Mouse (Mus musculus) MEL (cell line): ENCODE measurements around the gene Kcng4. TPM values are rescaled to one million over a fixed set of nuclear protein-coding genes. Genes with fewer than 3 reads are reported as not detected.

Source experiments
- DNase-seq: peaks from one replicate; pipeline ENCODE4 v3.0.0; 2011; ENCODE audit warnings: low read depth, low spot score
- H3K27ac ChIP-seq: 2 replicates; pipeline ENCODE4 v1.5.1; 2012; ENCODE audit warnings: low read depth, mild to moderate bottlenecking, control low read depth, low read length, moderate library complexity; ENCODE audit not compliant: control insufficient read depth
- H3K27me3 ChIP-seq, 2 experiments: fragments of 150-350 bp in 1 of 2; sonication (generic) in 1 of 2; 2 replicates each; pipeline ENCODE4 v1.6.1; 2012; ENCODE audit warnings: low read length in 2 of 2, mild to moderate bottlenecking in 2 of 2, improper control_type of control experiment in 1 of 2, moderate library complexity in 1 of 2; ENCODE audit not compliant: insufficient read depth in 2 of 2, control insufficient read depth in 1 of 2
- H3K36me3 ChIP-seq, 2 experiments: 2 replicates each; pipeline ENCODE4 v1.6.1; 2012 to 2014; ENCODE audit warnings: low read length in 2 of 2, improper control_type of control experiment in 1 of 2, inconsistent platforms in 1 of 2, mild to moderate bottlenecking in 1 of 2; ENCODE audit not compliant: insufficient read depth in 2 of 2, control insufficient read depth in 1 of 2
- H3K4me1 ChIP-seq, 2 experiments: fragments of 150-350 bp in 1 of 2; sonication (generic) in 1 of 2; 2 replicates each; pipeline ENCODE4 v1.6.1; 2012; ENCODE audit warnings: low read length in 2 of 2, improper control_type of control experiment in 1 of 2, mild to moderate bottlenecking in 1 of 2; ENCODE audit not compliant: insufficient read depth in 2 of 2, control insufficient read depth in 1 of 2
- H3K4me3 ChIP-seq, 2 experiments: fragments of 150-350 bp in 1 of 2; sonication (generic) in 1 of 2; 2 replicates each; pipeline ENCODE4 v1.5.1; 2012; ENCODE audit warnings: low read depth in 2 of 2, low read length in 2 of 2, mild to moderate bottlenecking in 2 of 2, moderate library complexity in 2 of 2, control low read depth in 1 of 2, improper control_type of control experiment in 1 of 2; ENCODE audit not compliant: control insufficient read depth in 1 of 2, insufficient read depth in 1 of 2
- H3K79me2 ChIP-seq: 2 replicates; pipeline ENCODE4 v1.6.1; 2012; ENCODE audit warnings: mild to moderate bottlenecking, low read length, moderate library complexity; ENCODE audit not compliant: control insufficient read depth, poor library complexity, insufficient read depth
- H3K9ac ChIP-seq: 2 replicates; pipeline ENCODE4 v1.6.1; 2012; ENCODE audit warnings: low read depth, mild to moderate bottlenecking, control low read depth, low read length, moderate library complexity; ENCODE audit not compliant: control insufficient read depth, poor library complexity, severe bottlenecking
- H3K9me3 ChIP-seq: fragments of 150-350 bp; sonication (generic); replicated peaks from 2 replicates; pipeline ENCODE4 v1.6.1; 2012; ENCODE audit warnings: mild to moderate bottlenecking, low read length, improper control_type of control experiment, moderate library complexity; ENCODE audit not compliant: insufficient read depth
- BHLHE40 ChIP-seq: IDR thresholded peaks from 2 replicates; pipeline ENCODE4 v1.6.1; 2012; ENCODE audit warnings: low read depth, mild to moderate bottlenecking, inconsistent platforms, low read length, improper control_type of control experiment, borderline replicate concordance
- CTCF ChIP-seq, 3 experiments: IDR thresholded peaks in 2 of 3; conservative IDR thresholded peaks in 1 of 3; 2 replicates each; pipeline ENCODE4 v1.5.1; 2011 to 2012; ENCODE audit warnings: low read length in 3 of 3, low read depth in 2 of 3, mild to moderate bottlenecking in 2 of 3, improper control_type of control experiment in 1 of 3, inconsistent platforms in 1 of 3, mixed read lengths in 1 of 3, moderate library complexity in 1 of 3; ENCODE audit not compliant: control insufficient read depth in 1 of 3, insufficient read depth in 1 of 3, poor library complexity in 1 of 3, severe bottlenecking in 1 of 3
- EP300 ChIP-seq, 2 experiments: IDR thresholded peaks; 2 replicates each; pipeline ENCODE4 v1.6.1; 2011; ENCODE audit warnings: improper control_type of control experiment in 2 of 2, low read length in 2 of 2, low read depth in 1 of 2, mild to moderate bottlenecking in 1 of 2
- ETS1 ChIP-seq: IDR thresholded peaks from 2 replicates; pipeline ENCODE4 v1.6.1; 2012; ENCODE audit warnings: low read depth, mild to moderate bottlenecking, inconsistent platforms, low read length, improper control_type of control experiment, moderate library complexity
- GATA1 ChIP-seq: IDR thresholded peaks from 2 replicates; pipeline ENCODE4 v1.6.1; 2011; ENCODE audit warnings: low read depth, low read length, improper control_type of control experiment
- HCFC1 ChIP-seq: IDR thresholded peaks from 2 replicates; pipeline ENCODE4 v1.6.1; 2012; ENCODE audit warnings: low read depth, mild to moderate bottlenecking, inconsistent platforms, low read length, improper control_type of control experiment, moderate library complexity
- MAFK ChIP-seq: IDR thresholded peaks from 2 replicates; pipeline ENCODE4 v1.6.1; 2011; ENCODE audit warnings: low read depth, mild to moderate bottlenecking, low read length, improper control_type of control experiment, borderline replicate concordance
- MAZ ChIP-seq: IDR thresholded peaks from 2 replicates; pipeline ENCODE4 v1.6.1; 2012; ENCODE audit warnings: low read depth, mild to moderate bottlenecking, inconsistent platforms, low read length, improper control_type of control experiment
- MXI1 ChIP-seq: IDR thresholded peaks from 2 replicates; pipeline ENCODE4 v1.6.1; 2011; ENCODE audit warnings: mild to moderate bottlenecking, low read depth, low read length, improper control_type of control experiment
- MYC ChIP-seq: IDR thresholded peaks from 2 replicates; pipeline ENCODE4 v1.6.1; 2011; ENCODE audit warnings: low read depth, mild to moderate bottlenecking, low read length, improper control_type of control experiment, moderate library complexity
- POLR2AphosphoS2 ChIP-seq: IDR thresholded peaks from 2 replicates; pipeline ENCODE4 v1.6.1; 2011; ENCODE audit warnings: low read length, improper control_type of control experiment
- RCOR1 ChIP-seq: IDR thresholded peaks from 2 replicates; pipeline ENCODE4 v1.6.1; 2012; ENCODE audit warnings: low read depth, mild to moderate bottlenecking, inconsistent platforms, low read length, improper control_type of control experiment
- SIN3A ChIP-seq: IDR thresholded peaks from 2 replicates; pipeline ENCODE4 v1.6.1; 2012; ENCODE audit warnings: low read length, improper control_type of control experiment, inconsistent platforms
- TAL1 ChIP-seq: IDR thresholded peaks from 2 replicates; pipeline ENCODE4 v1.6.1; 2012; ENCODE audit warnings: mild to moderate bottlenecking, inconsistent platforms, low read length, moderate library complexity, mixed read lengths
- TCF12 ChIP-seq: IDR thresholded peaks from 2 replicates; pipeline ENCODE4 v1.6.1; 2014; ENCODE audit warnings: low read depth, mild to moderate bottlenecking, inconsistent platforms, low read length, improper control_type of control experiment, moderate library complexity
- UBTF ChIP-seq: IDR thresholded peaks from 2 replicates; pipeline ENCODE4 v1.6.1; 2012; ENCODE audit warnings: low read depth, mild to moderate bottlenecking, inconsistent platforms, low read length, improper control_type of control experiment, moderate library complexity, borderline replicate concordance; ENCODE audit not compliant: insufficient read depth
- USF1 ChIP-seq: IDR thresholded peaks from 2 replicates; pipeline ENCODE4 v1.6.1; 2014; ENCODE audit warnings: low read depth, mild to moderate bottlenecking, inconsistent platforms, low read length, improper control_type of control experiment, moderate library complexity
- ZNF384 ChIP-seq: IDR thresholded peaks from 2 replicates; pipeline ENCODE4 v1.6.1; 2012; ENCODE audit warnings: low read depth, mild to moderate bottlenecking, inconsistent platforms, low read length, improper control_type of control experiment
- polyA plus RNA-seq, 2 experiments: library from polyadenylated mRNA; stranded (reverse) in 1 of 2; unstranded in 1 of 2; fragments of >175 nt in 1 of 2; fragments of >200 nt in 1 of 2; gene quantifications; 2 replicates each; pipeline versions ENCODE4 v1.2.1 to v1.2.4; 2012; ENCODE audit warnings: low replicate concordance in 2 of 2, low read depth in 1 of 2; ENCODE audit not compliant: insufficient read length in 2 of 2, insufficient read depth in 1 of 2, missing spikeins in 1 of 2
- total RNA-seq: library from RNA; depleted of rRNA; stranded (reverse); fragments of 300-350 nt; gene quantifications from 2 replicates; pipeline ENCODE4 v1.2.3, GENCODE M21; 2012

Gene Kcng4
- total and polyA plus RNA-seq, 3 experiments: not detected

- no peak overlapping the region; the same call in 1 of the 2 replicates for H3K27ac ChIP-seq
- H3K27me3 ChIP-seq: no peaks in the 10 kb centered on the region
Measured at GRCm38 (mm10) chr8:119580441-119581161, 54.9 kb downstream of the Kcng4 start.

GRCm38 (mm10) chr8:119579096-119579495, 56.4 kb downstream of the Kcng4 start:
- no peak for DNase-seq
- TF ChIP-seq UBTF: no peak
- TF ChIP-seq MXI1: no peak
- H3K9me3 ChIP-seq: no peaks in the 10 kb centered on the region
- no peak overlapping the region for H3K9ac ChIP-seq
- H3K27ac ChIP-seq: no peak overlapping the region
- peaks cover 0 to 12% of the 10 kb centered on the region in 2 experiments; a peak in 2 of 4 replicates for H3K36me3 ChIP-seq
- H3K4me3 ChIP-seq: no peak overlapping the region
- H3K4me1 ChIP-seq: peaks cover 13 to 14% of the 10 kb centered on the region in 2 experiments
- H3K79me2 ChIP-seq: peaks cover 7% of the 10 kb centered on the region
- H3K27me3 ChIP-seq: no peaks in the 10 kb centered on the region

More at GRCm38 (mm10) chr8:119580441-119581161, 54.9 kb downstream of the Kcng4 start:
- no peaks in the 10 kb centered on the region for H3K79me2 ChIP-seq
- H3K4me1 ChIP-seq: peaks cover 15 to 17% of the 10 kb centered on the region in 2 experiments
- peak; percentile 45 for DNase-seq
- H3K9ac ChIP-seq: peak overlapping the region; percentile 13
- H3K4me3 ChIP-seq: peak overlapping the region in 1 of 2 experiments; percentile 26; a peak in 1 of 4 replicates
- H3K9me3 ChIP-seq: no peaks in the 10 kb centered on the region
- TF ChIP-seq MYC: no peak
- no peak for TF ChIP-seq POLR2AphosphoS2
- peak; percentile 70; the same call in 1 of the 2 replicates for TF ChIP-seq MAZ
- no peak for TF ChIP-seq USF1
- peak; percentile 64; the same call in 1 of the 2 replicates for TF ChIP-seq MAFK
- TF ChIP-seq BHLHE40: peak; percentile 33; the same call in 1 of the 2 replicates
- TF ChIP-seq TCF12: peak; percentile 90
- TF ChIP-seq UBTF: no peak
- peak; percentile 76 for TF ChIP-seq SIN3A
- TF ChIP-seq HCFC1: 0 out of 2 replicates have a peak, but pooled peaks have one; percentile 40
- no peak for TF ChIP-seq CTCF (IDR thresholded peaks at IDR 0.05 in 2 of 3, conservative IDR thresholded peaks at IDR 0.05 in 1 of 3; ENCODE audit: control insufficient read depth in 1 of 3, insufficient read depth in 1 of 3, low read depth in 2 of 3, low read length in 3 of 3, poor library complexity in 1 of 3, severe bottlenecking in 1 of 3)
- peak; percentile 59; the same call in 1 of the 2 replicates for TF ChIP-seq RCOR1
- TF ChIP-seq GATA1: peak; percentile 90
- 0 out of 2 replicates have a peak, but pooled peaks have one; percentile 14 for TF ChIP-seq TAL1
- TF ChIP-seq ETS1: peak; percentile 79
- TF ChIP-seq EP300 (IDR thresholded peaks at IDR 0.05; ENCODE audit: low read depth in 1 of 2, low read length in 2 of 2): peak; percentile 77 to 87
- TF ChIP-seq ZNF384: peak; percentile 88
- peaks cover 0 to 11% of the 10 kb centered on the region in 2 experiments; a peak in 2 of 4 replicates for H3K36me3 ChIP-seq
